Mouse (Mus musculus): Measurements from ENCODE around the gene 4933403O08Rik. TPM values are rescaled to one million over a fixed set of nuclear protein-coding genes. Genes with fewer than 3 reads are reported as not detected.

Gene 4933403O08Rik
- not detected for total RNA-seq (2023)

DNA sequence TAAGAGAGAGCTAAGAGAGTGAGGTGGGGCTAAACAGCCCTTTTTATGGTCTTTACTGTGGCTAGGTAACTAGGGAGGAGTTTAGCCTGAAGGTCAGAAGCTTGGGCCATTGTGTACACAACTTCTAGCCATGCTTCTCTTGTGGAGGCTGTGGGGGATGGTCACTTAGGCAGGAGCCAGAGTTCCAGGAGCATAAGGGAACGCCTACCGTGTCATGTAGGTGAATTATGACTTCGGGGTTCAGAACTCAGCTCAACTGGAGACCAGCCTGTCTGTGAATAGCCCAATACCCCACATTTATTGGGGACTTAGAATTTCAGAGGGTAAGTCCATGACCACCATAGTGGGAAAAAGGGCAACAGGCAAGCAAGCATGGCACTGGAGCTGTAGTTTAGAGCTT is at the start of gene 4933403O08Rik:
Gene 4933403O08Rik, plus strand, starts transcription at position 301 of the 400 bp plus-strand sequence.

Other genes starting within 250 kb of the 4933403O08Rik start
- gene Tex16, start 228.0 kb upstream of the 4933403O08Rik start, total RNA-seq (2023): not detected
- 15.3 TPM for gene Apool, start 72.3 kb downstream of the 4933403O08Rik start, total RNA-seq (2023)
- not detected for gene Satl1, start 167.7 kb downstream of the 4933403O08Rik start, total RNA-seq (2023)